Mouse (Mus musculus) left cerebral cortex, adult 2 months (tissue): ENCODE data around the gene Fgf9. TPM values are rescaled to one million over a fixed set of nuclear protein-coding genes. Genes with fewer than 3 reads are reported as not detected.

Experiments
- DNase-seq, 2 experiments: peaks; one replicate each; pipeline ENCODE4 v3.0.0; 2021 to 2022; ENCODE audit warnings: low spot score in 2 of 2, mixed read lengths in 1 of 2; ENCODE audit errors: extremely low spot score in 1 of 2
- H3K27ac ChIP-seq: fragments of 200-600 bp; 2 replicates; pipeline ENCODE4 v1.8.1; 2022
- H3K4me3 ChIP-seq: fragments of 200-600 bp; 2 replicates; pipeline ENCODE4 v1.8.1; 2022
- CTCF ChIP-seq: fragments of 200-600 bp; IDR thresholded peaks from 2 replicates; pipeline ENCODE4 v1.8.1; 2022; ENCODE audit warnings: antibody characterized with exemption, mild to moderate bottlenecking, moderate library complexity
- intact Hi-C: fragments of 180-260 bp; cut with DNase I; formaldehyde crosslinking; loops from one replicate; pipeline ENCODE4 v1.15.1; 2025
- total RNA-seq, 2 experiments: library from RNA; stranded (reverse); gene quantifications; 2 replicates each; pipeline ENCODE4 v1.2.3; 2021

Fgf9 gene
- total RNA-seq, 2 experiments from 2014 or later = 23.8 to 25.0 TPM

DNA sequence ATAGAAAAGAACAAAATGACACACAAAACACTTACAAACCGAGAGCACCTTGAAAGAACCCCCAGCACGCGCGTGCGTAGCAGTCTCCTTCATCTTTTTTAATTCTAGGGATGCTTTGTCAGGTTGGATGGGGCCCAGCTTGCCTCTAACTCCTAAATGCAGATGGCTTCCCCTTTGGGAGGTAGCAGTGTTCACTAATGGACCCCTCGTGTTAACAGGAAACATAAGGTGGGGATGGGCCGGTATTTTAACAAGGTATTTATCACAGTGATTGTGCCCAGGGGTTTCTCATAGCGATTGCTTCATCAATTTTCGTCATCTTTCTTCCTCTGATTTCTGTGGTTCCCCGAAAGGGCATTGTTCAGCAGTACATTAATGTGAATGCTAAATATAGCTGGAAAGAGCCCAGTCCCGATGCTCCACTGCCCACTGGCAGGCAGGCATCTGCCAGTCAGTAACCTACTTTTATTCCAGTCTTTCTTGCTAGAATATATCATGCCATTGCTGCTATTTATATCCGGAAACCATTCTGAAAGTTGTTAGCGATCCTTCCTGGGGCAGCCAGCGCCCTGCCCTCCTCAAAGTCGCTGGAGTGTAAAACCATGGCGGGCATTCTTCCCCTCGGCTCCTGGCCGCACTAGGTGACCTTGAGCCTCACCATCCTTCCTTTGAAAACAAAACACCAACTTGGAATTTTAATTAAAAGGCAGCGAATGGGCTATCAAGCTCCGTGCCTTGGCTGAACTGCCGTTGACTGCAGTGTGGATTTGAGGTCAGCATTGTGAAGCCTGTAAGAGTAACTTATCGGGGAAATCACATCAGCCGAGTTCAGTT, 79.5 kb downstream of the Fgf9 start:
- intact Hi-C loops = no loop called here
- Histone ChIP-seq H3K27ac (no peak overlapping the region), H3K4me3 (peak overlapping the region; percentile 16; the same call in 1 of the 2 replicates)
- no peak for TF ChIP-seq CTCF
- no peak for DNase-seq

DNA sequence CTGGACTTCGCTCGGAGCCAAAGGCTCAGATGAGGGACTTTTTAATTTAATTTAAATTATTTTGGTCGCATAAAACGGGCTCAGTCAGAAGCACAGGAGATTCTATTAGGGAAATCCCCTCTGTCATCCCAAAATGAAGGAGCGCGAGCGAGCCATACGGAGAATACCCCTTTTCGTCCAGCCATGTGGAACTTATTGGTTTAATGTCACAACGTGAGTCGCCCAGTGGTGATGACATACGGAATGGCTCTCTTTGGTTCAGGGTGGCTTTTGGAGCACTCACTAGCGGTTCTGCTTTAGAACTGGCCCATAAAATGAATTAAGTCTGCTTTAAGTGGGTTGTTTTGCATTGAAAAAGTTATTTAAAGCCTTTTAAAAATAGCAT, 80.1 kb downstream of the Fgf9 start:
- intact Hi-C loops = no loop called here
- TF ChIP-seq CTCF = no peak
- no peak for DNase-seq
- no peak overlapping the region for H3K4me3 ChIP-seq
- H3K27ac ChIP-seq = no peak overlapping the region

DNA sequence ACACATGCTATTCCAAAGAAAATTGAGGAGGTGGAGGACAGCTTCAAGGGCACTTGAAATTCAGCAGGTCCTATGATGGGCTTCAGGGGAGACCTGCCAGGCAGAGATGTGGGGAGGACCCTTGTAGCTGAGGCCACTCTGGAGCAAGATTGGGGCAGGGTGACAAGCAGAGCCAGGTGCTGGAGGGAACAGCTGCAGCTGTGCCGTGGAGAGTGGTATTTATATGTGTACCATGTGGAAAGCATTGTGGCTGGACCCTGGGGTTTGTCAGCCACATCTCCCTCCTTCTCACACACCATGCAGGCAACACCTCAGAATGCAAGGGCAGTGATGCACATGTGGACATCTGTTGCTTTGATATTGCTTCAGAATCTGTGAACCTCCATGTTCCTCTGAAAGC, 81.8 kb downstream of the Fgf9 start:
- intact Hi-C loops = no loop called here

DNA sequence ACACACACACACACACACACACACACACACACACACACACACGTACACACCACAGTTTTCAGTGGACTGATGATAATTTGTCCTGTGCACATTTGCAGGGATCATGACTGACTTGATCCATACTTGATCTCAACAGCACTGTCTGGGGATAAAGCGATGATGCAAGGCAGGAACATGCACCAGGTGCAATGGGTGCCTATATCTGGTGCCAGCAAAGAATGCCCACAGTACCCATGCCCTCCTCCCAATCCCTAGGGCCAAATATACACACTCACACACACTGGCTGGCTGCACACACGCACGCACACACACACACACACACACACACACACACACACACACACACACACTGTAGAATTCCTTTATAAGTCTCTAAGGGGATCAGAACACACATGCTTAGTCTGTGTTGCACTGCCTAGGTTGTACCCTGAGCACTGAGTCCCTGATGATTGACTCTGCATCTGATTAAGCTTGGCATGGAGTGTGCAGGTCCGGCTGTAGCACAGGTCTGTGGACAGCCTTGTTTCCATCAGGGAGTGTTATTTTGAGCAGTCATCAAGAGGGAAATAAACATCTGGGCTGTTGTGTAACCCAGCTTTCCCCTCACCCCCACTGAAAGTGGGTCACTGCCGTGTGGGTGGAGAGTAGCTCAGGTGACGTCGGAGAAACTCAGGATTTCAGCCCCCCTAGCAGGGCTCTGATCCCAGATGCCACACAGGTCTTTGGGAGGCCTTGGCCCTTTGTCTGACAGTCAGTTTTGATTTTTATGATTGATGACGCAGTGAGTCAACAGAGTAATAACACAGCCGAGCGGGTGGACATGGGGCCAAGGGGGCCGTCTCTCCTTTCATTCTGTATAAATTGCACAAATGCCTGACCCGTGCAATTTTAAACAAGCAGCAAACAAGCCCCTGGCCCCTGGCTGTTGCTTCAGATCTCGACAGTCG, 83.4 kb downstream of the Fgf9 start:
- no peak overlapping the region for H3K4me3 ChIP-seq
- H3K27ac ChIP-seq = no peak overlapping the region
- intact Hi-C loops = no loop called here
- DNase-seq = no peak
- no peak for TF ChIP-seq CTCF

More for the DNA sequence above, 81.8 kb downstream of the Fgf9 start:
- no peak for TF ChIP-seq CTCF
- Histone ChIP-seq H3K4me3 (no peak overlapping the region), H3K27ac (no peak overlapping the region)
- DNase-seq = no peak

DNA sequence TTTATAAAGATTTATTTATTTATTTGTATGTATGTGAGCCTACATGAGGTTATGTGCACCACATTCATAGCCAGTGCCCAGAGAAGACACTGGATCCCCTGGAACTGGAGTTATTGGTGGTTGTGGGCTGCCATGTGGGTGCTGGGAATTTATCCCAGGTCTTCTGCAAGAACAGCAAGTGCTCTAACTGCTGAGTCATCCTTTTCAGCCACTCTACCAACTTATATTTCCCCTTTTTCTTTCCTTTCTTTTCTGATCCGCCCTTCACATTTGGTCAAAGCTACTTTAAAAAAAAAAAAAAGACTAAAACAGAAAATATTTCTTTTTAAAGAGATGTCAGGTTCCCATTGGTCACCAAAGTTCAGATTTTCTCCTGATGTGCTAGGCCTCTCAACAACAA, 90.3 kb downstream of the Fgf9 start:
- TF ChIP-seq CTCF = no peak

More for the DNA sequence above, 90.3 kb downstream of the Fgf9 start:
- no peak for DNase-seq
- intact Hi-C loops = no loop called here
- Histone ChIP-seq H3K4me3 (no peak overlapping the region), H3K27ac (no peak overlapping the region)

Other genes with a start within 250 kb of the Fgf9 start
- under 1 TPM; 0.72 to 0.89 TPM for gene Ska3, start 244.4 kb upstream of the Fgf9 start, total RNA-seq
- gene Mrpl57, start 244.3 kb upstream of the Fgf9 start, total RNA-seq = 10 to 100 TPM; 58.9 to 60.3 TPM
- 10 to 100 TPM; 35.2 to 37.4 TPM for gene Zdhhc20, start 180.3 kb upstream of the Fgf9 start, total RNA-seq
- gene Micu2, start 71.3 kb upstream of the Fgf9 start, total RNA-seq = 10 to 100 TPM; 25.6 to 26.0 TPM